Mouse (Mus musculus) MEL (cell line): ENCODE results near the gene Taf5. TPM values are rescaled to one million over a fixed set of nuclear protein-coding genes. Genes with fewer than 3 reads are reported as not detected.
A peak's percentile ranks its signal among the peaks of the same experiment; 100 is the strongest.

ENCODE experiments used
- DNase-seq: peaks from one replicate; pipeline ENCODE4 v3.0.0; 2011; ENCODE audit warnings: low read depth, low spot score
- H3K27ac ChIP-seq: 2 replicates; pipeline ENCODE4 v1.5.1; 2012; ENCODE audit warnings: low read depth, mild to moderate bottlenecking, control low read depth, low read length, moderate library complexity; ENCODE audit not compliant: control insufficient read depth
- H3K27me3 ChIP-seq, 2 experiments: fragments of 150-350 bp in 1 of 2; sonication (generic) in 1 of 2; 2 replicates each; pipeline ENCODE4 v1.6.1; 2012; ENCODE audit warnings: low read length in 2 of 2, mild to moderate bottlenecking in 2 of 2, improper control_type of control experiment in 1 of 2, moderate library complexity in 1 of 2; ENCODE audit not compliant: insufficient read depth in 2 of 2, control insufficient read depth in 1 of 2
- H3K36me3 ChIP-seq, 2 experiments: 2 replicates each; pipeline ENCODE4 v1.6.1; 2012 to 2014; ENCODE audit warnings: low read length in 2 of 2, improper control_type of control experiment in 1 of 2, inconsistent platforms in 1 of 2, mild to moderate bottlenecking in 1 of 2; ENCODE audit not compliant: insufficient read depth in 2 of 2, control insufficient read depth in 1 of 2
- H3K4me1 ChIP-seq, 2 experiments: fragments of 150-350 bp in 1 of 2; sonication (generic) in 1 of 2; 2 replicates each; pipeline ENCODE4 v1.6.1; 2012; ENCODE audit warnings: low read length in 2 of 2, improper control_type of control experiment in 1 of 2, mild to moderate bottlenecking in 1 of 2; ENCODE audit not compliant: insufficient read depth in 2 of 2, control insufficient read depth in 1 of 2
- H3K4me3 ChIP-seq, 2 experiments: fragments of 150-350 bp in 1 of 2; sonication (generic) in 1 of 2; 2 replicates each; pipeline ENCODE4 v1.5.1; 2012; ENCODE audit warnings: low read depth in 2 of 2, low read length in 2 of 2, mild to moderate bottlenecking in 2 of 2, moderate library complexity in 2 of 2, control low read depth in 1 of 2, improper control_type of control experiment in 1 of 2; ENCODE audit not compliant: control insufficient read depth in 1 of 2, insufficient read depth in 1 of 2
- H3K79me2 ChIP-seq: 2 replicates; pipeline ENCODE4 v1.6.1; 2012; ENCODE audit warnings: mild to moderate bottlenecking, low read length, moderate library complexity; ENCODE audit not compliant: control insufficient read depth, poor library complexity, insufficient read depth
- H3K9ac ChIP-seq: 2 replicates; pipeline ENCODE4 v1.6.1; 2012; ENCODE audit warnings: low read depth, mild to moderate bottlenecking, control low read depth, low read length, moderate library complexity; ENCODE audit not compliant: control insufficient read depth, poor library complexity, severe bottlenecking
- H3K9me3 ChIP-seq: fragments of 150-350 bp; sonication (generic); replicated peaks from 2 replicates; pipeline ENCODE4 v1.6.1; 2012; ENCODE audit warnings: mild to moderate bottlenecking, low read length, improper control_type of control experiment, moderate library complexity; ENCODE audit not compliant: insufficient read depth
- BHLHE40 ChIP-seq: IDR thresholded peaks from 2 replicates; pipeline ENCODE4 v1.6.1; 2012; ENCODE audit warnings: low read depth, mild to moderate bottlenecking, inconsistent platforms, low read length, improper control_type of control experiment, borderline replicate concordance
- CHD1 ChIP-seq: IDR thresholded peaks from 2 replicates; pipeline ENCODE4 v1.6.1; 2012; ENCODE audit warnings: low read depth, mild to moderate bottlenecking, inconsistent platforms, low read length, improper control_type of control experiment
- CHD2 ChIP-seq: IDR thresholded peaks from 2 replicates; pipeline ENCODE4 v1.6.1; 2011; ENCODE audit warnings: low read length, improper control_type of control experiment
- CTCF ChIP-seq, 3 experiments: IDR thresholded peaks in 2 of 3; conservative IDR thresholded peaks in 1 of 3; 2 replicates each; pipeline ENCODE4 v1.5.1; 2011 to 2012; ENCODE audit warnings: low read length in 3 of 3, low read depth in 2 of 3, mild to moderate bottlenecking in 2 of 3, improper control_type of control experiment in 1 of 3, inconsistent platforms in 1 of 3, mixed read lengths in 1 of 3, moderate library complexity in 1 of 3; ENCODE audit not compliant: control insufficient read depth in 1 of 3, insufficient read depth in 1 of 3, poor library complexity in 1 of 3, severe bottlenecking in 1 of 3
- E2F4 ChIP-seq: IDR thresholded peaks from 2 replicates; pipeline ENCODE4 v1.6.1; 2011; ENCODE audit warnings: low read depth, low read length, improper control_type of control experiment, borderline replicate concordance
- ELF1 ChIP-seq: IDR thresholded peaks from 2 replicates; pipeline ENCODE4 v1.6.1; 2014; ENCODE audit warnings: low read depth, mild to moderate bottlenecking, inconsistent platforms, low read length, improper control_type of control experiment, moderate library complexity
- ETS1 ChIP-seq: IDR thresholded peaks from 2 replicates; pipeline ENCODE4 v1.6.1; 2012; ENCODE audit warnings: low read depth, mild to moderate bottlenecking, inconsistent platforms, low read length, improper control_type of control experiment, moderate library complexity
- GATA1 ChIP-seq: IDR thresholded peaks from 2 replicates; pipeline ENCODE4 v1.6.1; 2011; ENCODE audit warnings: low read depth, low read length, improper control_type of control experiment
- HCFC1 ChIP-seq: IDR thresholded peaks from 2 replicates; pipeline ENCODE4 v1.6.1; 2012; ENCODE audit warnings: low read depth, mild to moderate bottlenecking, inconsistent platforms, low read length, improper control_type of control experiment, moderate library complexity
- JUND ChIP-seq: IDR thresholded peaks from 2 replicates; pipeline ENCODE4 v1.6.1; 2011; ENCODE audit warnings: low read depth, mild to moderate bottlenecking, improper control_type of control experiment, low read length
- KAT2A ChIP-seq: conservative IDR thresholded peaks from 2 replicates; pipeline ENCODE4 v1.6.1; 2012; ENCODE audit warnings: low read depth, low read length, improper control_type of control experiment, inconsistent platforms
- MAFK ChIP-seq: IDR thresholded peaks from 2 replicates; pipeline ENCODE4 v1.6.1; 2011; ENCODE audit warnings: low read depth, mild to moderate bottlenecking, low read length, improper control_type of control experiment, borderline replicate concordance
- MAX ChIP-seq: IDR thresholded peaks from 2 replicates; pipeline ENCODE4 v1.6.1; 2011; ENCODE audit warnings: low read length, improper control_type of control experiment
- MAZ ChIP-seq: IDR thresholded peaks from 2 replicates; pipeline ENCODE4 v1.6.1; 2012; ENCODE audit warnings: low read depth, mild to moderate bottlenecking, inconsistent platforms, low read length, improper control_type of control experiment
- MXI1 ChIP-seq: IDR thresholded peaks from 2 replicates; pipeline ENCODE4 v1.6.1; 2011; ENCODE audit warnings: mild to moderate bottlenecking, low read depth, low read length, improper control_type of control experiment
- MYB ChIP-seq: IDR thresholded peaks from 2 replicates; pipeline ENCODE4 v1.6.1; 2011; ENCODE audit warnings: mild to moderate bottlenecking, low read depth, low read length, improper control_type of control experiment
- MYC ChIP-seq: IDR thresholded peaks from 2 replicates; pipeline ENCODE4 v1.6.1; 2011; ENCODE audit warnings: low read depth, mild to moderate bottlenecking, low read length, improper control_type of control experiment, moderate library complexity
- NELFE ChIP-seq: IDR thresholded peaks from 2 replicates; pipeline ENCODE4 v1.6.1; 2011; ENCODE audit warnings: low read depth, low read length, improper control_type of control experiment
- NRF1 ChIP-seq: IDR thresholded peaks from 2 replicates; pipeline ENCODE4 v1.6.1; 2014; ENCODE audit warnings: low read depth, mild to moderate bottlenecking, inconsistent platforms, low read length, improper control_type of control experiment, moderate library complexity; ENCODE audit not compliant: poor library complexity, insufficient read depth, severe bottlenecking
- POLR2A ChIP-seq, 2 experiments: IDR thresholded peaks; 2 replicates each; pipeline ENCODE4 v1.6.1; 2011 to 2012; ENCODE audit warnings: low read length in 2 of 2, mild to moderate bottlenecking in 2 of 2, control low read depth in 1 of 2, improper control_type of control experiment in 1 of 2, low read depth in 1 of 2, moderate library complexity in 1 of 2; ENCODE audit not compliant: control insufficient read depth in 1 of 2, insufficient read depth in 1 of 2, poor library complexity in 1 of 2
- POLR2AphosphoS2 ChIP-seq: IDR thresholded peaks from 2 replicates; pipeline ENCODE4 v1.6.1; 2011; ENCODE audit warnings: low read length, improper control_type of control experiment
- POLR2AphosphoS5 ChIP-seq: IDR thresholded peaks from 2 replicates; pipeline ENCODE4 v1.6.1; 2012; ENCODE audit warnings: low read depth, borderline replicate concordance, mild to moderate bottlenecking, inconsistent platforms, low read length, moderate library complexity, mixed read lengths
- RCOR1 ChIP-seq: IDR thresholded peaks from 2 replicates; pipeline ENCODE4 v1.6.1; 2012; ENCODE audit warnings: low read depth, mild to moderate bottlenecking, inconsistent platforms, low read length, improper control_type of control experiment
- SIN3A ChIP-seq: IDR thresholded peaks from 2 replicates; pipeline ENCODE4 v1.6.1; 2012; ENCODE audit warnings: low read length, improper control_type of control experiment, inconsistent platforms
- SMC3 ChIP-seq: IDR thresholded peaks from 2 replicates; pipeline ENCODE4 v1.6.1; 2011; ENCODE audit warnings: low read depth, low read length, improper control_type of control experiment
- TAL1 ChIP-seq: IDR thresholded peaks from 2 replicates; pipeline ENCODE4 v1.6.1; 2012; ENCODE audit warnings: mild to moderate bottlenecking, inconsistent platforms, low read length, moderate library complexity, mixed read lengths
- TBP ChIP-seq: IDR thresholded peaks from 2 replicates; pipeline ENCODE4 v1.8.0; 2011; ENCODE audit warnings: low read depth, low read length, improper control_type of control experiment
- TCF12 ChIP-seq: IDR thresholded peaks from 2 replicates; pipeline ENCODE4 v1.6.1; 2014; ENCODE audit warnings: low read depth, mild to moderate bottlenecking, inconsistent platforms, low read length, improper control_type of control experiment, moderate library complexity
- UBTF ChIP-seq: IDR thresholded peaks from 2 replicates; pipeline ENCODE4 v1.6.1; 2012; ENCODE audit warnings: low read depth, mild to moderate bottlenecking, inconsistent platforms, low read length, improper control_type of control experiment, moderate library complexity, borderline replicate concordance; ENCODE audit not compliant: insufficient read depth
- USF1 ChIP-seq: IDR thresholded peaks from 2 replicates; pipeline ENCODE4 v1.6.1; 2014; ENCODE audit warnings: low read depth, mild to moderate bottlenecking, inconsistent platforms, low read length, improper control_type of control experiment, moderate library complexity
- USF2 ChIP-seq, 2 experiments: IDR thresholded peaks; 2 replicates each; pipeline ENCODE4 v1.6.1; 2011 to 2012; ENCODE audit warnings: improper control_type of control experiment in 2 of 2, low read length in 2 of 2, borderline replicate concordance in 1 of 2, inconsistent platforms in 1 of 2, low read depth in 1 of 2, mild to moderate bottlenecking in 1 of 2; ENCODE audit not compliant: insufficient read depth in 1 of 2
- ZC3H11A ChIP-seq: IDR thresholded peaks from 2 replicates; pipeline ENCODE4 v1.6.1; 2012; ENCODE audit warnings: low read depth, mild to moderate bottlenecking, inconsistent platforms, low read length, improper control_type of control experiment
- ZKSCAN1 ChIP-seq: IDR thresholded peaks from 2 replicates; pipeline ENCODE4 v1.6.1; 2012; ENCODE audit warnings: low read depth, mild to moderate bottlenecking, inconsistent platforms, low read length, improper control_type of control experiment, moderate library complexity
- ZMIZ1 ChIP-seq: IDR thresholded peaks from 2 replicates; pipeline ENCODE4 v1.6.1; 2012; ENCODE audit warnings: low read depth, mild to moderate bottlenecking, inconsistent platforms, low read length, improper control_type of control experiment, moderate library complexity
- ZNF384 ChIP-seq: IDR thresholded peaks from 2 replicates; pipeline ENCODE4 v1.6.1; 2012; ENCODE audit warnings: low read depth, mild to moderate bottlenecking, inconsistent platforms, low read length, improper control_type of control experiment
- polyA plus RNA-seq, 2 experiments: library from polyadenylated mRNA; stranded (reverse) in 1 of 2; unstranded in 1 of 2; fragments of >175 nt in 1 of 2; fragments of >200 nt in 1 of 2; gene quantifications; 2 replicates each; pipeline versions ENCODE4 v1.2.1 to v1.2.4; 2012; ENCODE audit warnings: low replicate concordance in 2 of 2, low read depth in 1 of 2; ENCODE audit not compliant: insufficient read length in 2 of 2, insufficient read depth in 1 of 2, missing spikeins in 1 of 2
- total RNA-seq: library from RNA; depleted of rRNA; stranded (reverse); fragments of 300-350 nt; gene quantifications from 2 replicates; pipeline ENCODE4 v1.2.3, GENCODE M21; 2012; rRNA removed

Taf5 gene
- total RNA-seq (25.1 and 28.3 TPM in 2 replicates), polyA plus RNA-seq (10 to 100 TPM; 22.8 to 74.3 TPM)

DNA sequence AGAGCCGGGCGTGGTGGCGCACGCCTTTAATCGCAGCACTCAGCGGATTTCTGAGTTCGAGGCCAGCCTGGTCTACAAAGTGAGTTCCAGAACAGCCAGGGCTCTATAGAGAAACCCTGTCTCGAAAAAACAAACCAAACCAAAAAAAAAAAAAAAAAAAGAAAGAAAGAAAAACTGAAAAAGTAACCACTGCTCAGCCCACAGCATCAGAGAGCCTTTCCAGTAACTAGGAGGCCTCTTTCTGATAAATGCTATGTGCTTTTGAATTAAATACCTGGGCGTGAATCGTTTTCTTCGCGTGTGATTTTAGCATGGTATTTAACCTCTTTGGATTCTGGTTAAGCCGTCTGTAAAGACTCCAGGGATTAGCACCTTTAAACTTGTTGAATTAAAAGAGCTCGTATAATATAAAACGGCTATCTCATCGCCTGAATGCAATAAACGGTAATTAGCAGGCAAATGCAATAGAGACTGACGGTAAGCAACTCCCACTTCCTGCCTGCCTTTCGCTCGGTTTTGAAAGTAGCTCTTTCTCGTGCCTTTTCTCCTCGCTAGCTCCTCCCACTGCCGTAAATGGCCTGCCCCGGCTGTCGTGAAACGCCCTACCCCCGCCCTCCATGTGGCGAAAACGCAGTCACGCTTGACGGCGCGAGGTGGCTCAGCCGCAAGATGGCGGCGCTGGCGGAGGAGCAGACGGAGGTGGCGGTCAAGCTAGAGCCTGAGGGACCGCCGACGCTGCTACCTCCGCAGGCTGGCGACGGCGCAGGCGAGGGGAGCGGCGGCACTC is at the start of gene Taf5:
Gene Taf5, plus strand, starts transcription at position 651 of the 787 bp plus-strand sequence.
- H3K27ac ChIP-seq, result peak within 1 kb of the TSS; percentile 99
- DNase-seq, result peak; percentile 100
- H3K9me3 ChIP-seq, result no peaks in the 10 kb centered on the region
- H3K9ac ChIP-seq, result peak within 1 kb of the TSS; percentile 92
- peak within 1 kb of the TSS; percentile 79 to 91 for H3K4me3 ChIP-seq
- no peaks in the 10 kb centered on the region for H3K27me3 ChIP-seq
- H3K4me1 ChIP-seq, result peaks cover 5 to 16% of the 10 kb centered on the region in 2 experiments
- peaks cover 25% of the 10 kb centered on the region for H3K79me2 ChIP-seq
- peaks cover 12 to 24% of the 10 kb centered on the region in 2 experiments for H3K36me3 ChIP-seq
- peak; percentile 59 for TF ChIP-seq ETS1
- peak; percentile 100 for TF ChIP-seq MAZ
- TF ChIP-seq POLR2AphosphoS2, result peak; percentile 99
- TF ChIP-seq TCF12, result peak; percentile 100
- 0 out of 2 replicates have a peak, but pooled peaks have one; percentile 5 for TF ChIP-seq RCOR1
- TF ChIP-seq NRF1, result peak; percentile 61
- no peak for TF ChIP-seq JUND
- peak; percentile 70; the same call in 1 of the 2 replicates for TF ChIP-seq BHLHE40
- TF ChIP-seq USF1, result peak; percentile 75
- TF ChIP-seq UBTF, result no peak; the same call in 1 of the 2 replicates
- TF ChIP-seq NELFE, result peak; percentile 99
- no peak for TF ChIP-seq E2F4
- peak; percentile 96 for TF ChIP-seq HCFC1
- peak; percentile 92 for TF ChIP-seq ELF1
- TF ChIP-seq MAFK, result no peak
- peak; percentile 98 to 100 for TF ChIP-seq POLR2A (IDR thresholded peaks at IDR 0.05; ENCODE audit: control insufficient read depth in 1 of 2, insufficient read depth in 1 of 2, low read depth in 1 of 2, low read length in 2 of 2, poor library complexity in 1 of 2)
- no peak for TF ChIP-seq TAL1
- peak; percentile 96 for TF ChIP-seq MXI1
- TF ChIP-seq SIN3A, result peak; percentile 96
- TF ChIP-seq MYC, result peak; percentile 97
- TF ChIP-seq ZC3H11A, result no peak
- peak; percentile 99 for TF ChIP-seq ZMIZ1
- peak; percentile 33 for TF ChIP-seq CHD2
- peak; percentile 92 for TF ChIP-seq KAT2A
- TF ChIP-seq POLR2AphosphoS5, result peak; percentile 95; the same call in 1 of the 2 replicates
- TF ChIP-seq CTCF (IDR thresholded peaks at IDR 0.05 in 2 of 3, conservative IDR thresholded peaks at IDR 0.05 in 1 of 3; ENCODE audit: control insufficient read depth in 1 of 3, insufficient read depth in 1 of 3, low read depth in 2 of 3, low read length in 3 of 3, poor library complexity in 1 of 3, severe bottlenecking in 1 of 3), result no peak
- peak; percentile 96; the same call in 1 of the 2 replicates for TF ChIP-seq CHD1
- no peak for TF ChIP-seq ZKSCAN1
- TF ChIP-seq MYB, result peak; percentile 47; the same call in 1 of the 2 replicates
- peak; percentile 98 for TF ChIP-seq TBP
- no peak for TF ChIP-seq USF2 (IDR thresholded peaks at IDR 0.05; ENCODE audit: borderline replicate concordance in 1 of 2, insufficient read depth in 1 of 2, low read depth in 1 of 2, low read length in 2 of 2)
- no peak; the same call in 1 of the 2 replicates for TF ChIP-seq ZNF384
- no peak; the same call in 1 of the 2 replicates for TF ChIP-seq SMC3
- peak; percentile 96 for TF ChIP-seq MAX
- no peak; the same call in 1 of the 2 replicates for TF ChIP-seq GATA1
